Mouse (Mus musculus): Measurements from ENCODE around the gene Plxna4.

- TF ChIP-seq CTCF (IDR thresholded peaks at IDR 0.05) (no peak), EP300 (IDR thresholded peaks at IDR 0.05) (no peak)
Measured at GRCm38 (mm10) chr6:32220765-32221164, 367.2 kb downstream of the Plxna4 start.
